Mouse (Mus musculus): ENCODE results near the gene Limch1. TPM values are rescaled to one million over a fixed set of nuclear protein-coding genes. Genes with fewer than 3 reads are reported as not detected.

Gene Limch1
- 100 to 1,000 TPM; 110 to 123 (median 118) TPM for total RNA-seq (2022)

DNA sequence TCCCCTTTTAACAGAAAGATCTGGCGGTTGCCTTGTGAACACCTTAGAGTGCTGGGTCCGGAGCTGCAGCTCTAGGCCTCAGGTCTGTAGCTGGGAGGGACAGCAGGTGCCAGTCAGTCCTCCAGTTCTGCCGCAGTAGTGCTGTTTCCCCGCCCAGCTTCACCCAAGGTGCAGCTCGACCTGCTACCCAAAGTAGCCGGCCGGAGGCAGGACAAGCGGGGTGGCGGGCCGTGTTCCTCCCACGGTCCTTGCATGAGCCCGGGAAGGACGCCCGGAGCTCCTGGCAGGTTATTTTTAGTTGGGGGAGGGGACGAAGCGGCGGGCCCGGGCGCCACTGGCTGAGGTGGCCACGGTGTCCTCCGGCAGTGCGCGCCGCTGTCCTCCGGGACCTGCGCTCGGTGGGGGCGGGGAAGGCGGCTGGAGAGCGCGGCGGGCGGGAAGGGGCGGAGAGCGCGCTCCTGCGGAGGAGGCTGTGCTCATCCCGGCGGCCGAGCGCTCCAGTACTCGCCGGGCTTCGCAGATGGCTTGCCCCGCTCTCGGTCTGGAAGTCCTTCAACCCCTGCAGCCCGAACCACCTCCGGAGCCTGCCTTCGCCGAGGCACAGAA is at the start of gene Limch1:
Gene Limch1 (plus strand): TSS at position 438 of the 606 bp plus-strand sequence.
- peak; percentile 58 to 59 for DNase-seq (ENCODE audit: low spot score in 2 of 2)

DNA sequence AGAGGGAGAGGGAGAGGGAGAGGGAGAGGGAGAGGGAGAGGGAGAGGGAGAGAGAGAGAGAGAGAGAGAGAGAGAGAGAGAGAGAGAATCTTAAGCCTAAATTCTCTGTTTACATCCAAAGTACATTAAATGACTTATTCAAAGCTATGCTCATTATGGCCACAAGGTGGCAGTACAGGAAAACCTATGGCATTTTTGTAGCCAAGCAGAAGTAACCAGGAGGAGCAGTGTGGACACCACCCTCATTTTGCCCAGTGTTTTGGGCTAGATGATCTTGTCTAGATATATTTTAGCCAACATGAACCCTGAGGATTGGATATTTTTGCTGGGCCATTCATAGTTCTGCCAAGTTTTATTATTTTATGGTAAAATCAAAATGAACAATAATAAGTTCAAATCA is 48.5 kb upstream of the Limch1 start:
- DNase-seq (ENCODE audit: low spot score in 2 of 2) = no peak

DNA sequence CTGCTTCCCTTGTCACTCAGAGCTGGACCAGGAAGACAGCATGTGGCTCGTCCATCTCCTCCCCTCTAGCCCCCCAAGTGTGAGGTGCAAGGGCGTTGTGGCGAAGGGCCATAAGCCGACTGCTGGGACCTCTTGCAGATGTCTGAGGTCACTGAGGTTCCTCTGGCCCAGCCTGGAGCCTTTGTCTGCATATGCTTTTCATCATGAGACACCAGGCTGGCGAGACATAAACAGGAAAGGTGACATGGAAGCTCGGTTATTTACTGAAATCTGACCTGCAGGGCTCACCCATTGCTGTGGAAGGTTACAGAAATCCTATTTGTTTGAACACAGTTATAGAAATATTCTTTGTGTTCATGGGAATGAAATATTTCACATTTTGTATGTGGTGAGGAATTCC is 45.7 kb upstream of the Limch1 start:
- DNase-seq (ENCODE audit: low spot score in 2 of 2) = no peak

DNA sequence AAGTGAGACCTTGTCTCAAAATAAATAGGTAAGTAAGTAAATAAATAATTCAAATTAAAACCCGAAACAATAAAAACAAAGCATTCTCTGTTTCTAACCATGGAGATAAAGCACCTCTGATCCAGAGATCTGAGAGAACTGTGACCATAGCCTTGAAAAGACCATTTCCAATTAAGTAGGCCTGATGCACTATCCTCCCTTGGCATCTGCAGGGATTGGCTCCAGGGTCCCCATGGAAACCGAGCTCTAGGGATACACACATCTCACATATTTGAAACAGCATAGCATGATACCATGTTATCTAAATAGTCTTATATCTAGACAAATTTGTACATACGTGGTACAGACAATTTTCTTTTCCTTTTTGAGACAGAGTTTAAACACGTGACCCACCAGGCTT is 43.7 kb upstream of the Limch1 start:
- DNase-seq (ENCODE audit: low spot score in 2 of 2) = no peak

GRCm38 (mm10) chr5:66703317-66704004 is 42.2 kb upstream of the Limch1 start:
- DNase-seq (ENCODE audit: low spot score in 2 of 2) = no peak

DNA sequence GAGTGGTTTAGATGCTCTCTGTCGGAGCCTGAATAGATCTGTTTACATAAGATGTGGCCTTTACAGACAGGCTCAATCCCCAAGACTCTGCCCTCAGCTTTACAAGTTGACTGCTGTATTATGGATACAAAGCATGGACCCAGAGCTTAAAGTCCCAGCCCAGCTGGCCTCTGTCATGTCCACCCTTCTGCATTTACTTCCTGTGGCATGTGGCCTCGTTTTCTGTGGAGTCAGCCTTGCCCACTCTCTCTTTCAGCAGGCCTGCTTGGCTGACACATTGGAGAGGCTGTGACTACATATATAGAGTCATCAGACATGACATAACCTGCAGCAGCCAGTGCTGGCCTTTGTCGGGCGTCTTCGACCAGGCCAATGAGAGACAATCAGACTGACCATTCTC is 37.8 kb upstream of the Limch1 start:
- DNase-seq (ENCODE audit: low spot score in 2 of 2) = no peak

GRCm38 (mm10) chr5:66710445-66711019 is 35.1 kb upstream of the Limch1 start:
- DNase-seq (ENCODE audit: low spot score in 2 of 2) = no peak

DNA sequence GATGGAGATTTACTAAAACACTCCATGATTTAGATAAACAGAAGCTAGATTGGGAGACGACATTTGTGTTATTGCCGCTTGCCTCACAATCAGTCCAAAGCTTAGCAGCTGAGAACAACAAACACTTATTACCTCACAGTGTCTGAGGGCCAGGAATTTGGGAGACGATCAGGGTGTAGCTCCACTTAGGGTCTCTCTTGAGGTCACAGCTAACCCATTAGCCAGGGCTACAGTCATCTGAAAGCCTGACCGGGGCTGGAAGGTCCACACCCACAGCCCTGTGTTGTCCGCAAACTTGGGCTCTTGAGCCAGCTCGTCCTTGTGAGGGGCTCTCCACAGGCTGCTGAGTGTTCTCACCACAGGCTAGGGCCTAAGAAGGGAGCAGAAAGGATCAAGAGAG is 32.8 kb upstream of the Limch1 start:
- no peak for DNase-seq (ENCODE audit: low spot score in 2 of 2)

GRCm38 (mm10) chr5:66715498-66715931 is 30.1 kb upstream of the Limch1 start:
- DNase-seq (ENCODE audit: low spot score in 2 of 2) = no peak

DNA sequence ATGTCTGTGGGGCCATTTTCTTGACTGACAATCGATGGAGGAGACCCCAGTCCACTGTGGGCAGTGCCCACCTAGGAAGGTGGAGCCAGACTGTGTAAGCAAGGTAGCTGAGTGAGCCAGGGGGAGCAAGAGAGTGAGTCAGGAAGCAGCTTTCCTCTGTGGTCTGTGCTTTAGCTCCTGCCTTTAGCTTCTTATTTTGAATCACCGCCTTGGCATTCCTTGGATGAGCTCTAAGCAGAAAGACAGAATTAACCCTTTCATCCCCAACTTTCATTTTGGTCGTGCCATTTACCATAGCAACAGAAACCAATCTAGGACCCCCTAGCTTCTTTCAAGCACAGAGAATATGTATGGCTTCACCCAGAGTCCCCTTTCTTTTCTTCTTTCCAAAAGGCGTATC is 27.7 kb upstream of the Limch1 start:
- no peak for DNase-seq (ENCODE audit: low spot score in 2 of 2)

DNA sequence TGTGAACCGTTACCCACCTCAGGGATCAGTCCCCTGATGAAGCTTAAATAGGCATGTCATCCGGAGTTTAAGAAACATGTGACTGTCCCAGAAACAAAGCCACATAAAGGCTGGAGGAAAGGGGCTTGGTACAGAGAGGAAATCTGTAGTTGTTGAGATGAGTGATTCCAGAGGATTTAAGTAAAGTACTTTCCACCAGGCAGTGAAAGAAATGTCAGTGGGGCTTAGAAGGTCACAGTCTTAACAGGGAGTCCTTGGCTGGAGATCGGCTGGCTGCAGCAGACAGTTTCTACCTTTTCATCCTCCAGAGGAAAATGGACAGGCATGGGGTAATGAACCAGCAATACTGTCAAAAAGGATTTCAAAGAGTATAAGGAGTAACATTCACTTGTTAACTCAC is 27.2 kb upstream of the Limch1 start:
- no peak for DNase-seq (ENCODE audit: low spot score in 2 of 2)

DNA sequence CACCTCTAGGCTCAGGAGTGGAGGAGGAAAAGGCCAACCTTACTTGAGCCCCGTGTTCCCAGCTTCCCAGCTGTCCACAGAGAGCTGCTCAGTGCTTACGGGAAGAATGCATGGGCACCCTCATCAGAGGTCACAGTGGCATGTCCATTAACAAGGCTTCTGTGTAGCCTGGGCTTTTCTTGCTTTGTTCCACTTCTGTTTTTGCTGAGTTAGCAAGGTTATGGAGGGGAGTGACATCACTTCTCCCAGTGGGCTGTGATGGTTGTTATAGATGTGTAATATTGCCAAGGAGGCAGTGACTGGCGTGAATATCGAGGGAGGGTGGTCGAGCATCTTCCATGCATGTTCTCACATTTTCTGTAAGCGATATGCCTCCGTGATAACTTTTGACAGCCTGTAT is 26.7 kb upstream of the Limch1 start:
- no peak for DNase-seq (ENCODE audit: low spot score in 2 of 2)

GRCm38 (mm10) chr5:66720921-66721320 is 24.7 kb upstream of the Limch1 start:
- DNase-seq (ENCODE audit: low spot score in 2 of 2) = no peak

DNA sequence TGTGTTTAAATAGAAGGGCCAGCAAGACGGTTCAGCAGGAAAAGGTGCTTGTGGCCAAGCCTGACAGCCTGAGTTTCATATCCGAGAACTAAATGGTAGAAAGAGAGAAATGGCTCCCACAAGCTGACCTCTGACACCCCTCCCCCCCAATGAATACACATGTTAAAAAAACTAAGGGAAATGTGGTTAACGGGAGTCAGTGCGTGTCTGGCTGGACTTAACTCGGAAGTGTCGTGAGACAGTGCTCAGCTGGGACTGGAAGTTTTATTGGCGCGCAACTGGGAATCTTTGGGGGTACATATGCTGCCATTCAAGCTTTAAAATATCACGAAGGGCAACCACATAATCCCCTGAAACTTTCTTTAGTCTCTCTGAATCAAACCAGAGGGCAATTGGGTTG is 23.0 kb upstream of the Limch1 start:
- no peak for DNase-seq (ENCODE audit: low spot score in 2 of 2)

DNA sequence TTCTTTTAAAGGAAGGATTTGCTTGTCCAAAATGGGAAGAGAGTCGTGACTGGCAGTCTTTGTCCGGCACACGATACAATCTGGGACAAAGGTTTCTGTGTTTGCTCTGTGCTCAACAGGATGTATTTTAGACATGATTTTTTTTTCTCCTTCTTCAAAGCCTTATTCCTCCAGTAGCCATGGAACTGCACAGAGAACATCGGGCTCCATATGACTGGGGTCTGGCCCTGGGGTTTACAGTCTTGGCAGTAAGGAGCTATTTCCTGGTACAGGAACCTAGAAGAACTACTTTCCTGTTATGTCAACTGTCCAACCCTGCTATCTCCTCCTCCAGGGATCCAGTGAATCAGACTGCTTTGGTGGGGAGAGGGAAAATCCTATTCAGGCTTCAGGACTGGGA is 22.6 kb upstream of the Limch1 start:
- no peak for DNase-seq (ENCODE audit: low spot score in 2 of 2)

DNA sequence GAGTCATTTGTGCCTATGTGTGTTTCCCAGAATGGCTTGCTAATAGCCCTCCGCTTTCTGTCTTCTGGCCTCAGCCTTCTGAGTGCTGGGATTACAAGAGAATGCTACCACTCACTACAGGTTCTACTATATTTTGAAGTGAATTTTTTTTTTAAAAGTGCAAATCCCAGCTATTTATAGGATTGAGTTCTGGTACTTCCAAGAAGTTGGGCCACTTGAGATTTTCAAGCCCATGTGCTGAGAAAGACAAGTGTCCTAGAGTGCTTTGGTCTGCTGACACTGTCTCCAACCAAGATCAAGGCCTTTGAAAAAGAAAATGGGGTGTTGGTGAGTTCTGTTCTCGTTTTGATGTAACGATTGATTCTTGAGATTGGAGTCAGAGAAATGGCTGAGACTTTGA is 22.0 kb upstream of the Limch1 start:
- no peak for DNase-seq (ENCODE audit: low spot score in 2 of 2)

DNA sequence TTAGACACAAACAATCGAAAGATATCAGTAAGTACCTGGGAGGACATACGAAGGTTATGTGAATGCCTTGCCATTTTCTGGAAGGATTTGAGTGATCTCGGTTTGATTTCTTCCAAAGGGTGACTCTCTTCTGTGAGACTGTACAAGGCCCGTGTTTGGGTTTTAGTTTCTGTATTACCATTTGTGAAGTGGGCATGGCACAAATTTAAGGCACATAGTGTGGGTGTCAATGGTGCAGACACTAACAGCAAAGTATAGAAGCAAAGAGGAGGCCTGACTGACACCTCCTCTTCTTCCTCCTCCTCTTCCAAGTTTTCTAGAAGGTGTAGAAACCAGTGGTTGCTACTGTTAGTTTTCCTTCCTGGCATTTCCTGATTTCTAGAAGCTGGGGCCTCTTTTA is 16.3 kb upstream of the Limch1 start:
- no peak for DNase-seq (ENCODE audit: low spot score in 2 of 2)

- peak in 1 of 2 experiments; percentile 67 for DNase-seq (ENCODE audit: low spot score in 2 of 2)
These were observed 14.9 kb upstream of the Limch1 start for GRCm38 (mm10) chr5:66730621-66731301.

- no peak for DNase-seq (ENCODE audit: low spot score in 2 of 2)
These were observed 14.3 kb upstream of the Limch1 start for GRCm38 (mm10) chr5:66731302-66731697.

- DNase-seq (ENCODE audit: low spot score in 2 of 2) = no peak
These were observed 12.1 kb upstream of the Limch1 start for GRCm38 (mm10) chr5:66733556-66733955.

DNA sequence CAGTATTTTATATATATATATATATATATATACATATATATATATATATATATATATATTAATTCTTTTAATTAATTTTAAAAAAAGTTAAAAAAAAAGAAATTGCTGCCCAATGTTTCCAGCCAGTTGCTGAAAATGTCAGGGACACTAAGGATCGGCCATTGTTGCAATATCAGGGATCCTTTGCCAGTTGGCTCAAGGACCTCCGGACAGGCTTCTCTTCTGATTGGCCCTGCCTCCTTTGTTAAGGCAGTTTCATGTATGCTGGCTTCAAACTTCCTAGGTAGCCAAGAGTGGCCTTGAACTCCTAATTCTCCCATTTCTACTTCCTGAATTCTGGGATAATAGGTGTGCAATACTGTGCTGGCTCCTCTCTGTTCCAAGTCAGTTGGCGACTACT is 6.3 kb upstream of the Limch1 start:
- DNase-seq (ENCODE audit: low spot score in 2 of 2) = no peak

DNA sequence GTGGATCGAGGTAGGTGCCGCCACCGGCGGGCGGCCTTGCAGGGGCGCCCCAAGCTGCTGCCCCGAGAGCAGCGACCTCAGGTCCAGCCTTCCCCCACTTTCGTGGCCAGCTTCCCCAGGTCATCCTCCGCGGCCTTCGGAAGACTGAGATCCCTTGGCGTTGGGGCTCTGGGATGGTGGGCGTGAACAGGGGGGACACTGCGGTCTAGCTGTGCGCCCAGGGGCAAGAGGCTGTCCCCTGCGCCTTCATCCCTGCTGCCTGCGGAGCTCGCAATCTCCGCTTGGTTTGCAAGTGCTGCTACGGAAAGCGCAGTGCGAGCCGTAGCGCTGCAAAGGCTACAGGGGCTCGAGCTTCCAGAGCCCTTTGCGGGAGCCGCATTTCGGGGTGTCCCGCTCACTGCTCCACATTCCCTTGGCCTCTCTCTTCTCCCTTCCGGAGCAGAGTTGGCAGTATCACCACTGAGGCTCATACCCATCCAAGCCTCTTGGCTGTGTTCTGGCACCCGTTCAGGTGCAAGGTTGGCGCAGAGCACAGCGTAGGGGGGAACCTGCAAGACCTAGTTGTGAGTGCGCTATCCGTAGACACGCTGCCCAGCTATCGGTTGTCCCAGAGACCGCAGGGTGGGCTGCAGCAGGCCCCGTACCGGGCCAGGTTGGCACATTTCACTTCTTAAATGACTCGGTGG is 512 bp downstream of the Limch1 start:
- peak; percentile 43 to 63 for DNase-seq (ENCODE audit: low spot score in 2 of 2)
